ENCODE assay signal across 9 mouse cellular contexts in genomic region chr4:137727506-137728187, GRCm38 (mm10).
DNase-seq lines count a peak whose midpoint lies in the region; ATAC-seq and TF ChIP-seq lines count a peak whose summit lies in the region.
"Had no signal": no experiment of that assay in that cellular context is flagged by ENCODE, and none has a peak within 500 bp of the region (broad histone marks: within the 10 kb centered on the region; RNA-seq: fewer than 3 reads in every experiment).

No protein-coding gene starts in this region.

- no peak overlapping the region for H3K9ac ChIP-seq in forebrain, embryonic 16.5 days (replicated peaks; ENCODE audit: low read depth, low read length)

- no peak overlapping the region for H3K27ac ChIP-seq in gastrocnemius, adult 2 months
- no peak overlapping the region for H3K27ac ChIP-seq in forebrain, embryonic 16.5 days (ENCODE audit: low read length)
- H3K27ac ChIP-seq in limb, embryonic 10.5 days: peak overlapping the region; percentile 69

- peak overlapping the region; percentile 3; the same call in 1 of the 2 replicates for H3K4me2 ChIP-seq in forebrain, embryonic 16.5 days (ENCODE audit: low read length)

- peaks cover 29% of the 10 kb centered on the region for H3K4me1 ChIP-seq in forebrain, embryonic 16.5 days (replicated peaks; ENCODE audit: control insufficient read depth, insufficient read depth, low read length)
- H3K4me1 ChIP-seq in limb, embryonic 10.5 days: peaks cover 58% of the 10 kb centered on the region

- TF ChIP-seq CTCF in gastrocnemius, adult 2 months (IDR thresholded peaks at IDR 0.05): no peak

- 4% methylated on average over 15 of the region's 18 CpGs for WGBS in forebrain, embryonic 16.5 days
- WGBS in limb, embryonic 10.5 days: 5% methylated on average over 12 of the region's 18 CpGs

- H3K36me3 ChIP-seq in forebrain, embryonic 16.5 days (ENCODE audit: control insufficient read depth, insufficient read depth): no peaks in the 10 kb centered on the region
- H3K36me3 ChIP-seq in limb, embryonic 10.5 days: no peaks in the 10 kb centered on the region
- H3K36me3 ChIP-seq: G1E had no signal

- no peaks in the 10 kb centered on the region for H3K9me3 ChIP-seq in forebrain, embryonic 16.5 days (ENCODE audit: control insufficient read depth, low read length)
- H3K9me3 ChIP-seq in limb, embryonic 10.5 days (replicated peaks): no peaks in the 10 kb centered on the region
- H3K9me3 ChIP-seq: G1E had no signal

- H3K27me3 ChIP-seq in forebrain, embryonic 16.5 days (replicated peaks; ENCODE audit: control insufficient read depth, insufficient read depth, low read length): peaks cover 3% of the 10 kb centered on the region; the same call in 1 of the 2 replicates
- H3K27me3 ChIP-seq in limb, embryonic 10.5 days (ENCODE audit: low read depth, poor library complexity, severe bottlenecking): peaks cover 82% of the 10 kb centered on the region

- intact Hi-C loops in gastrocnemius, adult 2 months (cut with DNase I): no loop called here

- no peak overlapping the region for H3K4me3 ChIP-seq in gastrocnemius, adult 2 months
- no peak overlapping the region for H3K4me3 ChIP-seq in forebrain, embryonic 16.5 days (replicated peaks; ENCODE audit: low read length)
- H3K4me3 ChIP-seq in limb, embryonic 10.5 days: peak overlapping the region; percentile 31

- peak; percentile 43 for DNase-seq in gastrocnemius, adult 2 months
- DNase-seq in gastrocnemius, postnatal 4 days (ENCODE audit: low spot score in 2 of 2): no peak
- DNase-seq in brain, adult 2 months (ENCODE audit: low read depth, low spot score): peak; percentile 74
- DNase-seq in limb, embryonic 10.5 days (ENCODE audit: low spot score): peak; percentile 60
- peak; percentile 51 for DNase-seq in neural tube, embryonic 10.5 days (ENCODE audit: extremely low spot score, low spot score)
- DNase-seq in natural killer cell, adult 2 months (ENCODE audit: low spot score in 2 of 2): no peak

- peak; percentile 32 for ATAC-seq in forebrain, embryonic 16.5 days
- ATAC-seq in granulocyte monocyte progenitor cell, adult 5-6 weeks (replicated peaks; ENCODE audit: poor library complexity, severe bottlenecking): no peak

Comparison
In these comparisons a context has a peak if more than half of its experiments do, and no peak if none do; other contexts are left out.
1. DNase-seq: peak in gastrocnemius, adult 2 months (single experiment), brain, adult 2 months (single experiment), limb, embryonic 10.5 days (single experiment) and neural tube, embryonic 10.5 days (single experiment); none in gastrocnemius, postnatal 4 days (0 of 2) and natural killer cell, adult 2 months (0 of 2).